Comparison of ENCODE assay signal across 9 mouse cellular contexts in the genomic region with DNA sequence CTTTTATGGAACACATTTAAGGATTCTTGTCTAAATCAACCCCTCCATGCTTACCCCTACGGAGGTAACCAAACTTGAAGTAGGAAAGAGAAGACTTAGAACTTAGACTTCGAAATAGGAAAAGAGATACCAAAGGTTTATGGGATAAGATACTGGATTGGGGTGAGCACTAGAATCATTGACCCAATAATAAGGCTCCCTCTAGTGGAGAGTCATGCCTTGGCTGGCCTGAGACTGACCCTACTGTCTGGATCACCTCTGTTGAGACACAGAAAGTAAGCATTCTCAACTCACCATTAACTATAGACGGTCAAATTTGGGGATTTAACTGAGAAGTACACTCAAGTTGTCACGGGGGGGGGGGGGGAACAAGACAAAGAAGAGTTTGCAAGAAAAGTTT.
DNase-seq lines count a peak whose midpoint lies in the region; ATAC-seq and TF ChIP-seq lines count a peak whose summit lies in the region.
"Had no signal": no experiment of that assay in that cellular context is flagged by ENCODE, and none has a peak within 500 bp of the region (broad histone marks: within the 10 kb centered on the region; RNA-seq: fewer than 3 reads in every experiment).

No protein-coding gene starts in this region.

- no peaks in the 10 kb centered on the region for H3K4me1 ChIP-seq in liver, embryonic 14.5 days (replicated peaks; ENCODE audit: control insufficient read depth in 2 of 2, insufficient read depth in 2 of 2, low read length in 1 of 2)
- H3K4me1 ChIP-seq in cortical plate, adult 2 months (ENCODE audit: control insufficient read depth, insufficient read depth, low read length): peaks cover 3% of the 10 kb centered on the region; the same call in 1 of the 2 replicates
- no peaks in the 10 kb centered on the region for H3K4me1 ChIP-seq in kidney, adult 2 months (ENCODE audit: control insufficient read depth, insufficient read depth, low read length)
- no peaks in the 10 kb centered on the region for H3K4me1 ChIP-seq in stomach, postnatal 0 days (replicated peaks; ENCODE audit: control insufficient read depth, insufficient read depth)
- H3K4me1 ChIP-seq: liver, embryonic 13.5 days had no signal

- TF ChIP-seq CTCF in liver, embryonic 14.5 days (IDR thresholded peaks at IDR 0.05; ENCODE audit: low read depth): peak; percentile 41
- TF ChIP-seq CTCF in cortical plate, adult 2 months (IDR thresholded peaks at IDR 0.05; ENCODE audit: extremely low read depth, insufficient read depth, low read length): peak; percentile 51
- peak; percentile 70 for TF ChIP-seq CTCF in kidney, adult 2 months (conservative IDR thresholded peaks at IDR 0.05; ENCODE audit: insufficient read depth, insufficient read length, low read depth, low read length)
- TF ChIP-seq CTCF in stomach, postnatal 0 days (IDR thresholded peaks at IDR 0.05; ENCODE audit: low read depth): peak; percentile 77

- 21% methylated on average over 4 of the region's 4 CpGs for WGBS in liver, embryonic 14.5 days (ENCODE audit: insufficient replicate concordance)
- WGBS in kidney, adult 2 months: 42% methylated on average over 4 of the region's 4 CpGs
- 53% methylated on average over 4 of the region's 4 CpGs for WGBS in stomach, postnatal 0 days

- H3K4me3 ChIP-seq in liver, embryonic 14.5 days (ENCODE audit: insufficient read depth in 1 of 2, low read depth in 2 of 2, low read length in 2 of 2): no peak overlapping the region
- H3K4me3 ChIP-seq in cortical plate, adult 2 months (ENCODE audit: insufficient read depth, low read length): no peak overlapping the region
- no peak overlapping the region for H3K4me3 ChIP-seq in kidney, adult 2 months (ENCODE audit: insufficient read depth, low read depth, low read length)
- no peak overlapping the region for H3K4me3 ChIP-seq in stomach, postnatal 0 days (ENCODE audit: low read depth, low read length)
- H3K4me3 ChIP-seq: liver, embryonic 13.5 days had no signal

- H3K4me2 ChIP-seq in liver, embryonic 14.5 days (ENCODE audit: low read depth): no peak overlapping the region
- no peak overlapping the region for H3K4me2 ChIP-seq in stomach, postnatal 0 days (replicated peaks; ENCODE audit: low read depth)
- H3K4me2 ChIP-seq: liver, embryonic 13.5 days had no signal

- H3K36me3 ChIP-seq in liver, embryonic 14.5 days (replicated peaks; ENCODE audit: control insufficient read depth, insufficient read depth, low read depth): no peaks in the 10 kb centered on the region
- no peaks in the 10 kb centered on the region for H3K36me3 ChIP-seq in kidney, adult 2 months (ENCODE audit: control insufficient read depth, insufficient read depth, low read length)
- no peaks in the 10 kb centered on the region for H3K36me3 ChIP-seq in stomach, postnatal 0 days (ENCODE audit: control insufficient read depth, insufficient read depth, low read length)
- H3K36me3 ChIP-seq: liver, embryonic 13.5 days had no signal

- no peak overlapping the region for H3K9ac ChIP-seq in liver, embryonic 14.5 days (replicated peaks)
- no peak overlapping the region for H3K9ac ChIP-seq in stomach, postnatal 0 days (ENCODE audit: low read length)
- H3K9ac ChIP-seq: liver, embryonic 13.5 days had no signal

- TF ChIP-seq POLR2A in cortical plate, adult 2 months (IDR thresholded peaks at IDR 0.05; ENCODE audit: extremely low read depth, insufficient read depth, low read length): no peak
- no peak for TF ChIP-seq POLR2A in kidney, adult 2 months (IDR thresholded peaks at IDR 0.05; ENCODE audit: low read depth, low read length)

- H3K27ac ChIP-seq in liver, embryonic 14.5 days: no peak overlapping the region
- H3K27ac ChIP-seq in cortical plate, adult 2 months (ENCODE audit: insufficient read depth, low read length): no peak overlapping the region
- no peak overlapping the region for H3K27ac ChIP-seq in kidney, adult 2 months (ENCODE audit: insufficient read depth, low read depth, low read length)
- no peak overlapping the region for H3K27ac ChIP-seq in stomach, postnatal 0 days (replicated peaks)
- H3K27ac ChIP-seq: liver, embryonic 13.5 days had no signal

- ATAC-seq in liver, embryonic 14.5 days (ENCODE audit: insufficient read depth): no peak
- no peak for ATAC-seq in stomach, postnatal 0 days (ENCODE audit: low FRiP score, low TSS enrichment)

- peak in 1 of 3 experiments; percentile 0 for DNase-seq in liver, embryonic 14.5 days (ENCODE audit: low read depth in 3 of 3, low spot score in 3 of 3)
- DNase-seq in liver: no peak
- peak; percentile 26 to 27 for DNase-seq in adrenal gland, adult 18-20 months (ENCODE audit: low spot score in 2 of 2)
- peak; percentile 58 for DNase-seq in kidney, adult 2 months
- DNase-seq in stomach, postnatal 0 days (ENCODE audit: low spot score): no peak
- DNase-seq in frontal cortex, postnatal 25 days (ENCODE audit: low spot score in 2 of 2): no peak
- DNase-seq in thymus, adult 18-20 months: no peak
- DNase-seq: liver, embryonic 13.5 days had no signal

- TF ChIP-seq EP300 in liver, embryonic 14.5 days (IDR thresholded peaks at IDR 0.05; ENCODE audit: low read depth): no peak
- no peak for TF ChIP-seq EP300 in stomach, postnatal 0 days (optimal IDR thresholded peaks at IDR 0.05)

- no peaks in the 10 kb centered on the region for H3K9me3 ChIP-seq in liver, embryonic 14.5 days (ENCODE audit: control insufficient read depth, low read length)
- H3K9me3 ChIP-seq in stomach, postnatal 0 days (ENCODE audit: control insufficient read depth, low read length): no peaks in the 10 kb centered on the region
- H3K9me3 ChIP-seq: liver, embryonic 13.5 days had no signal

- H3K27me3 ChIP-seq in liver, embryonic 14.5 days (ENCODE audit: control insufficient read depth, insufficient read depth, low read length): no peaks in the 10 kb centered on the region
- H3K27me3 ChIP-seq in kidney, adult 2 months (replicated peaks; ENCODE audit: control insufficient read depth, insufficient read depth, low read length): no peaks in the 10 kb centered on the region
- H3K27me3 ChIP-seq in stomach, postnatal 0 days (ENCODE audit: control insufficient read depth, insufficient read depth, low read length): no peaks in the 10 kb centered on the region
- H3K27me3 ChIP-seq: liver, embryonic 13.5 days had no signal

Comparison
In these comparisons a context has a peak if more than half of its experiments do, and no peak if none do; other contexts are left out.
1. DNase-seq: peak in adrenal gland, adult 18-20 months (2 of 2) and kidney, adult 2 months (single experiment); none in liver (single experiment), stomach, postnatal 0 days (single experiment), frontal cortex, postnatal 25 days (0 of 2) and thymus, adult 18-20 months (0 of 2).
2. Peak in every context shown above with its lines, with median percentiles within 50 percentile points of each other: CTCF ChIP-seq.